Mouse (Mus musculus) embryonic fibroblast, embryonic 13.5 days (primary cell): ENCODE measurements around the gene Gnat1.

Experiments
- CTCF ChIP-seq: IDR thresholded peaks from 2 replicates; pipeline ENCODE4 v1.5.1; 2011; ENCODE audit warnings: mild to moderate bottlenecking, control low read depth, low read length, moderate library complexity, borderline replicate concordance; ENCODE audit not compliant: insufficient read depth
- POLR2A ChIP-seq: IDR thresholded peaks from 2 replicates; pipeline ENCODE4 v1.6.1; 2011; ENCODE audit warnings: low read depth, mild to moderate bottlenecking, control low read depth, low read length, moderate library complexity

GRCm38 (mm10) chr9:107716951-107717350, 37.4 kb upstream of the Gnat1 start:
- no peak for TF ChIP-seq CTCF
- no peak for TF ChIP-seq POLR2A
